Mouse (Mus musculus): Measurements from ENCODE around the gene Lss. TPM values are rescaled to one million over a fixed set of nuclear protein-coding genes. Genes with fewer than 3 reads are reported as not detected.

Lss gene
- 32.5 and 38.7 TPM in 2 replicates for polyA plus RNA-seq (2016; fragmentation: Nextera tagmentation; extraction: Ambion mirVana)

DNA sequence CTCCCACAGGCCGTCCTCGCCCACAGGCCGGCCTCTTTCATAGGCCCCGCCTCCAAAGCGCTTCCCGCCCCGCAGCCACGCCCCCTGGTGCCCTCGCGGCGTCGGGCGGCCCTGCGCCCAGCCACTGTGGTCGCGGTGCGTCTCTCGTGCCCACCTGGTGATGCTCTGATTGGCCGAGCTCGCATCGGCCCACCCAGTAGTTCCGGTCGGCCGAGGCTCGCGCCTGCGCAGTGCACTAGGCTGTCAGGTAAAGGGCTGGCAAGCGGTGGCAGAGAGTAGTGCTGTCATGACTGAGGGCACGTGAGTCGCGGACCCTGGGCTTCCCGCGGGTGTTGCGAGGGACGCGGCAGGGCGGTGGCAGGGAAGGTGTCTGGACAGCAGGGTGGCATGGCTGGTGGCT, at the start of gene Lss:
Gene Lss (plus strand): TSS at position 214 of the 400 bp plus-strand sequence.
- Histone ChIP-seq H3K27me3 (no peaks in the 10 kb centered on the region), H3K4me1 (replicated peaks) (peaks cover 11% of the 10 kb centered on the region; the same call in 1 of the 2 replicates), H3K4me2 (peak within 1 kb of the TSS; percentile 87), H3K9me3 (no peaks in the 10 kb centered on the region), H3K36me3 (peaks cover 29% of the 10 kb centered on the region), H3K27ac (peak within 1 kb of the TSS; percentile 51; the same call in 1 of the 2 replicates), H3K9ac (replicated peaks) (peak within 1 kb of the TSS; percentile 72), H3K4me3 (replicated peaks) (peak within 1 kb of the TSS; percentile 61)
- peak; percentile 99 for ATAC-seq (ENCODE audit: insufficient number of reproducible peaks, insufficient read depth, low FRiP score, low TSS enrichment, low read depth)
- under 1% methylated on average over 37 of the region's 37 CpGs for WGBS

DNA sequence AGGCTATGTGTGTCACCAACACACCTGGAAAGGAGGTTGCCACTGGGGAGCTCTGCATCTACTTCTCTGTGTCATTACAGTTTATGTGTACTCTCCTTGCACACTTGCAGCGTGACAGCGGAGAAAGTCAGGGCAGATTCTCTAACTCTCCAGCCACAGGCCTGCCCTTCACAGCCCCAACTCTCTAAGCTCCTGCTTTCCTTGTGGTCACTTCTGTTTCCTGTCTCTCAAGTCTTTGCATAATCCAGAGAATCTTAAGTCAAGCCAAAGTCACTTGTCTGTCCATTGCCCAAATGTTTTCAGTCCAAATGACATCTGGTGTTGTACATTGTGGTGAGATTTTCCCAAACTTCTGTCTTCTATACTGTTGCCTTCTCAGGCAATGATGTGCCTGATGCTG, 45.1 kb upstream of the Lss start:
- Histone ChIP-seq H3K4me3 (replicated peaks) (no peak overlapping the region), H3K4me1 (replicated peaks) (no peaks in the 10 kb centered on the region), H3K36me3 (peaks cover 99% of the 10 kb centered on the region), H3K27ac (no peak overlapping the region), H3K27me3 (no peaks in the 10 kb centered on the region), H3K9ac (replicated peaks) (no peak overlapping the region), H3K4me2 (no peak overlapping the region), H3K9me3 (no peaks in the 10 kb centered on the region)
- ATAC-seq (ENCODE audit: insufficient number of reproducible peaks, insufficient read depth, low FRiP score, low TSS enrichment, low read depth) = no peak
- WGBS = 98% methylated on average over 2 of the region's 2 CpGs

DNA sequence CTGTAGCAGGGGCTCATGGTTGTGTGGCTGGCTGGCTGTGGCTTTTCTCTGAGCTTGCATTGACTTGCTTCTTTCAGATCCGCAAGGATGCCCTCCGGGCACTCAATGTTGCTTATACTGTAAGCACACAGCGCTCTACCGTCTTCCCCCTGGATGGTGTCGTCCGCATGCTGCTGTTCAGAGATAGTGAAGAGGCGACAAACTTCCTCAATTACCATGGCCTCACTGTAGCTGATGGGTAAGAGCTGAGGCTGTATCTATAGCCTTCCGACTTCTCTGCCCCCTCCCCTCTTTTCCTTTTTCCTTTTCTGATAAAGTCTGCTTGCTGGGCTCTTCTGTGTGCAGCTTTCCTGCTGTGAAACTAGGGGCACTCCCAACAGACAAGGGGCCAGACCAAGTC, 43.1 kb upstream of the Lss start:
- Histone ChIP-seq H3K4me2 (no peak overlapping the region), H3K9ac (replicated peaks) (no peak overlapping the region), H3K4me3 (replicated peaks) (no peak overlapping the region), H3K27ac (no peak overlapping the region), H3K27me3 (no peaks in the 10 kb centered on the region), H3K9me3 (no peaks in the 10 kb centered on the region), H3K4me1 (replicated peaks) (no peaks in the 10 kb centered on the region), H3K36me3 (peaks cover 96% of the 10 kb centered on the region)
- 95% methylated on average over 8 of the region's 8 CpGs for WGBS
- ATAC-seq (ENCODE audit: insufficient number of reproducible peaks, insufficient read depth, low FRiP score, low TSS enrichment, low read depth) = no peak

DNA sequence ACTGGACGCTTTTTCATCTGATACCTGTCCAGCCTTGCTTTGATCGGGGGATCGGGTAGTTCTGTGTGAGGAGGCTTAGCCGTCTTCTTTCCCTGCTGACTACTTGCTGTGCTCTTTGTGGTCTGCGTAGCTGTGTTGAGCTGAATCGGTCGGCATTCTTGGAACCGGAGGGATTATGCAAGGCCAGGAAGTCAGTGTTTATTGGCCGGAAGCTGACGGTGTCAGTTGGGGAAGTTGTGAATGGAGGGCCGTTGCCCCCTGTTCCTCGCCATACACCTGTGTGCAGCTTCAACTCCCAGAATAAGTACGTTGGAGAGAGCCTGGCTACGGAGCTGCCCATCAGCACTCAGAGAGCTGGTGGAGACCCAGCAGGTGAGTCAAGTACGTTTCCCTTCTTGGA, 42.2 kb upstream of the Lss start:
- 92% methylated on average over 15 of the region's 15 CpGs for WGBS
- no peaks in the 10 kb centered on the region for H3K9me3 ChIP-seq
- H3K4me2 ChIP-seq = no peak overlapping the region
- no peak overlapping the region for H3K4me3 ChIP-seq (replicated peaks)
- no peaks in the 10 kb centered on the region for H3K4me1 ChIP-seq (replicated peaks)
- H3K27me3 ChIP-seq = no peaks in the 10 kb centered on the region
- no peak overlapping the region for H3K9ac ChIP-seq (replicated peaks)
- ATAC-seq (ENCODE audit: insufficient number of reproducible peaks, insufficient read depth, low FRiP score, low TSS enrichment, low read depth) = no peak
- H3K27ac ChIP-seq = no peak overlapping the region
- H3K36me3 ChIP-seq = peaks cover 96% of the 10 kb centered on the region

DNA sequence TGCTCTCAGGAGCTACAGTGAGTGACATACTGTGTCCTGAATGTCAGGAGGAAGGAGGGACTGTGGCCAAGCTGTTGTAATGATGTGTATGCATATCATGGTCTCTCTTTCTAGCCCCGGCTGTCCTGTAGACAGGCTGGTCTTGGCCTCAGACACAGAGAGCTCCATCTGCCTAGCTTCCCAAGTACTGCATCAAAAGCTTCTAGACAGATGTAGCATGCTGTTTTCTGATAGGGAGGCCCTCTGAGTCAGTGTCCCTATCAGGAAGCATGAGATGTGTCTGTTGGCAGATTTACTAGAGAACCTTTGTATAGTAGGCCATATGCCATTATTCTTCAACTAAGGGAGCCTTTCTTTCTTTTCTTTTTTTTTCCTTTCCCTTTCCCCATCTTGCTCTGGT, 37.9 kb upstream of the Lss start:
- H3K4me3 ChIP-seq (replicated peaks) = no peak overlapping the region
- H3K4me1 ChIP-seq (replicated peaks) = no peaks in the 10 kb centered on the region
- no peaks in the 10 kb centered on the region for H3K9me3 ChIP-seq
- H3K27ac ChIP-seq = no peak overlapping the region
- H3K4me2 ChIP-seq = no peak overlapping the region
- no peak for ATAC-seq (ENCODE audit: insufficient number of reproducible peaks, insufficient read depth, low FRiP score, low TSS enrichment, low read depth)
- 88% methylated on average over 1 of the region's 1 CpGs for WGBS
- peaks cover 91% of the 10 kb centered on the region for H3K36me3 ChIP-seq
- no peak overlapping the region for H3K9ac ChIP-seq (replicated peaks)
- no peaks in the 10 kb centered on the region for H3K27me3 ChIP-seq

DNA sequence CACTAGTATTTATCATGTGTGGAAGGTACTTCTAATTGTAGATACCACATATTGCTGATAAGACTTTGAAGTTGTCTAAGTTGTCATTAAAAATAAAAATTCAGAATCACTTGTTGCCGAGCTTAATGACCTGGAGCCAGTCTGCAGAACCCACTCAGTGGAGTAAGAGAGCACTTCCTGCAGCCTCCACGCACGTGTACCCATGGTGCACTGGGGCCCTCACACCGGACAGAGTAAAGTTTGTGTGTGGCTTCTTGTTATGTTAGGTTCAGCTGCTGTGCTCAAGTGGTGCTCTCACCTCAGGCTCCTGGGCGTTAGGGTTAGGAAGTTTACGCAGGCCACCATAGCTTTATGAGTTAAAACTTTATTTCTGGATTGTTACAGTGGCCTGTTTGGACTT, 35.9 kb upstream of the Lss start:
- 89% methylated on average over 6 of the region's 6 CpGs for WGBS

DNA sequence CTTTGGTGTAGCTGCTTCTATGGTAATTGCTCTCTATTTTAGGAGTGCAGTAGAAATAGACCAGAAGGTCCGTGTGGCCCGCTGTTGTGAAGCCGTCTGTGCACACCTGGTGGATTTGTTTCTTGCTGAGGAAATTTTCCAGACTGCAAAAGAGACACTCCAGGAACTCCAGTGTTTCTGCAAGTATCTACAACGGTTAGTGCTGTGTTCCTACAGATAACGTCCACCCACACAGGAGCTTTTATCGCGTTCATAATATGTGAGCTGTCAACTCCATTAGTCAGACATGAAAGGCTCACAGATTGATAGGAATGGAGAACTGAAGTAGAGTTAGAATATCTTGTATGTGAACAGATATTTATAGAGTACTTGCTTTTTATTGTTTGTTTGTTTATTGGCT, 35.0 kb upstream of the Lss start:
- no peaks in the 10 kb centered on the region for H3K4me1 ChIP-seq (replicated peaks)
- no peak overlapping the region for H3K9ac ChIP-seq (replicated peaks)
- H3K27ac ChIP-seq = no peak overlapping the region
- WGBS = 94% methylated on average over 7 of the region's 7 CpGs
- H3K4me2 ChIP-seq = no peak overlapping the region
- H3K4me3 ChIP-seq (replicated peaks) = no peak overlapping the region
- no peak for ATAC-seq (ENCODE audit: insufficient number of reproducible peaks, insufficient read depth, low FRiP score, low TSS enrichment, low read depth)
- peaks cover 90% of the 10 kb centered on the region for H3K36me3 ChIP-seq
- no peaks in the 10 kb centered on the region for H3K27me3 ChIP-seq
- H3K9me3 ChIP-seq = no peaks in the 10 kb centered on the region

More for the DNA sequence above, 35.9 kb upstream of the Lss start:
- H3K4me2 ChIP-seq = no peak overlapping the region
- no peaks in the 10 kb centered on the region for H3K27me3 ChIP-seq
- H3K4me1 ChIP-seq (replicated peaks) = no peaks in the 10 kb centered on the region
- no peak overlapping the region for H3K27ac ChIP-seq
- no peak for ATAC-seq (ENCODE audit: insufficient number of reproducible peaks, insufficient read depth, low FRiP score, low TSS enrichment, low read depth)
- H3K9ac ChIP-seq (replicated peaks) = 0 out of 2 replicates have a peak overlapping the region, but pooled peaks have one; percentile 8
- H3K9me3 ChIP-seq = no peaks in the 10 kb centered on the region
- H3K4me3 ChIP-seq (replicated peaks) = no peak overlapping the region
- H3K36me3 ChIP-seq = peaks cover 91% of the 10 kb centered on the region

DNA sequence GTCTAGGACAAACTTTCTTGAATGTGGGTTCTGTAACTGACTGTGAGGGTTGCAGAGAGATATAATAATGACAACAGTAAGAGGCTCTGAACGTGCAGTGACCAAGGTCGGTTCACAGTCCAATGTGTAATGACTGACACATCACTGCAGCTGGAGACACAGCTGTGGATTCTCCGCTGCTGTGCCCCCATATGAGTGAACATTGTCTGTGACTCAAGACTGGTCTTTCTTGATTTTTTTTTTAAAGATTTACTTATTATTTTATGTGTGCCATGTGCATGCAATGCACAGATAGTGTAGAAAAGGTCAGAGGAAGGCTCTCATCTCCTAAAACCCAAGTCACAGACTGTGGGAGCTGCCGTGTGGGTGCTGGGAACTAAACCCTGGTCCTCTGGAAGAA, 33.9 kb upstream of the Lss start:
- Histone ChIP-seq H3K9me3 (no peaks in the 10 kb centered on the region), H3K4me3 (replicated peaks) (no peak overlapping the region), H3K27me3 (no peaks in the 10 kb centered on the region), H3K4me1 (replicated peaks) (no peaks in the 10 kb centered on the region), H3K36me3 (peaks cover 93% of the 10 kb centered on the region), H3K27ac (no peak overlapping the region), H3K9ac (replicated peaks) (no peak overlapping the region), H3K4me2 (no peak overlapping the region)
- WGBS = 96% methylated on average over 4 of the region's 4 CpGs
- ATAC-seq (ENCODE audit: insufficient number of reproducible peaks, insufficient read depth, low FRiP score, low TSS enrichment, low read depth) = no peak

DNA sequence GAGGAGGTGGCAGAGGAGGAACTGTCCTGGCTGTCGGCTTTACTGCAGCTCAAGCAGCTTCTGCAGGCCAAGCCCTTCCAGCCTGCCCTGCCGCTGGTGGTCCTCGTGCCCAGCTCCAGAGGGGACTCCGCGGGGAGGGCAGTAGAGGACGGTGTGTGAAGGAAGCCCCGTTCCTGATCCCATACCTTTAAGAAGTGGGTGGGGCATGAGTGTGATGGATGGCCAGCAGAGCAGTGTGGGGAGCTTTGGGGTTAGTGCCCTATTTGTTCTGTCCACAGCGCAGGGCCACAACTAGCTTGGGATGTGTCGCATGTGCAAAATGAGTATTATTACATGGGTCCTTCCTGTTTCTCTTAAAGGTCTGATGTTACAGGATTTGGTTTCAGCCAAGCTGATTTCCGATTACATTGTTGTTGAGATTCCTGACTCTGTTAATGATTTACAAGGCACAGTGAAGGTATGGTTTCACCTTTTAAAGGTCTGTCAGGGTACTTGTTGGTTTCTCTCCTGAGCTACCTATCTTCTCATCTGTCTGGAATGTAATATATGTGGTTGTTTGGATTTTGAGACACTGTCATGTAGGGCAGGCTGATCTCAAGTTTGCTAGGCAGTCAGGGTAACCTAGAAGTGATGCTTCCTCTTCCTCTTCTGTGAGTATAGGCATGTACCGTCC, 27.0 kb upstream of the Lss start:
- Histone ChIP-seq H3K27me3 (no peaks in the 10 kb centered on the region), H3K36me3 (peaks cover 94% of the 10 kb centered on the region), H3K4me1 (replicated peaks) (no peaks in the 10 kb centered on the region), H3K27ac (no peak overlapping the region), H3K9ac (replicated peaks) (no peak overlapping the region), H3K9me3 (no peaks in the 10 kb centered on the region), H3K4me2 (no peak overlapping the region), H3K4me3 (replicated peaks) (no peak overlapping the region)
- no peak for ATAC-seq (ENCODE audit: insufficient number of reproducible peaks, insufficient read depth, low FRiP score, low TSS enrichment, low read depth)
- WGBS = 88% methylated on average over 11 of the region's 11 CpGs

DNA sequence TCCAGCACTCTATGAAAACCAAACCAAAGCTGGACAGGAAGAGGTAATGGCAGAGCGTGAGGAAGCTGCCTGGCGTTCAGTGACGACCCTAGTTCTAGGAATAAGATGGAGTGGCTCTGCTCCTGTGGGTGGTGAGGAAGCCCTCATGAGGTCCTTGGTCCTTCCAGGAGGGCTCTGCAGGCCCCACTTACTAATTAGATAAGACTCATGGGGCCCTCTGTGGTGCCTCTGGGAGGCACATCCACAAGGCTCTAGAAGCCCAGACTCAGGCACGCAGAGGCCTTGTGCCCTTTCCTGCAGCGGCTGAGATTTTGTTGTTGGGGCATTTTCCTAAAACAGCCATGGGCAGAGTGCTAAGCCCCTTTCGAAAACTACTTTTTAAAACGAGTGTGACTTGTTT, 25.5 kb upstream of the Lss start:
- Histone ChIP-seq H3K4me2 (no peak overlapping the region), H3K4me3 (replicated peaks) (no peak overlapping the region), H3K36me3 (peaks cover 94% of the 10 kb centered on the region), H3K9ac (replicated peaks) (no peak overlapping the region), H3K4me1 (replicated peaks) (no peaks in the 10 kb centered on the region), H3K27ac (no peak overlapping the region), H3K9me3 (no peaks in the 10 kb centered on the region), H3K27me3 (no peaks in the 10 kb centered on the region)
- 93% methylated on average over 7 of the region's 7 CpGs for WGBS
- no peak for ATAC-seq (ENCODE audit: insufficient number of reproducible peaks, insufficient read depth, low FRiP score, low TSS enrichment, low read depth)

DNA sequence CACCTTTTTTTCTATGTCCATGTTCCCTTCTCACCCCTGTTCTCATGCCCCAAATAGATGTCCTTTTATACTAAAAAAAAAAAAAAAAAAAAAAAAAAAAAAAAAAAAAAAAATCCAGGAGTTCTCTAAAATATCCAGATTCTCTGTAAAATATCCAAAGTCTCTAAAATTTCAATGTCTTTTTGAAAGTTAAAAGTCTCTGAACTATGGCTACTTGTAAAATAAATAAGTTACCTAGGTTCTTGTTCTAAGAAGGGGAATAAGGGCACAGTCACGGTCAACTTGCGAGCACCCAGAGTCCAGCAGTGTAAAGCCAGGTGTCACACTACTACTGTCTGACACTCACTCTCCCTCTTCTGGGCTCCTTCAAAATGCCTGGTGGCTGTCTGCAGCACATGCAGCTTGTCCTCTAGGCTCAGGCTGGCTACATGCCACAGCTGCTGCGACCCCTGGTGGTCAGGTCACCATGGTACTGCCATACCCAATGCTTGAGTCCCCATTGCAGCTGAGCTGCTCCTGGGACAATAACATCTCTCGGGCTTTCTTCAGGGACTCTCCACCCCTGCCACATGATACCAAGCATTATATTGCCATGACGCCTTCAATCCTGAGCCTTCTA, 18.3 kb upstream of the Lss start:
- Histone ChIP-seq H3K36me3 (peaks cover 87% of the 10 kb centered on the region), H3K27ac (no peak overlapping the region), H3K4me3 (replicated peaks) (no peak overlapping the region), H3K9me3 (peaks cover 3% of the 10 kb centered on the region; the same call in 1 of the 2 replicates), H3K4me1 (replicated peaks) (no peaks in the 10 kb centered on the region), H3K4me2 (no peak overlapping the region), H3K27me3 (no peaks in the 10 kb centered on the region), H3K9ac (replicated peaks) (no peak overlapping the region)
- 47% methylated on average over 5 of the region's 5 CpGs for WGBS
- no peak for ATAC-seq (ENCODE audit: insufficient number of reproducible peaks, insufficient read depth, low FRiP score, low TSS enrichment, low read depth)

Data from limb, embryonic 12.5 days (tissue).